Mouse (Mus musculus): Measurements from ENCODE around the gene Has1.
"Not testable (repeated sequence)": the region's sequence is repeated elsewhere in the genome, so short reads cannot be mapped to it uniquely, and the experiment has no call there.

The Has1 gene

GRCm38 (mm10) chr17:17855064-17855838 is at the start of gene Has1:
TSS of gene Has1 (minus strand) at chr17:17855205.
- DNase-seq = no peak

DNA sequence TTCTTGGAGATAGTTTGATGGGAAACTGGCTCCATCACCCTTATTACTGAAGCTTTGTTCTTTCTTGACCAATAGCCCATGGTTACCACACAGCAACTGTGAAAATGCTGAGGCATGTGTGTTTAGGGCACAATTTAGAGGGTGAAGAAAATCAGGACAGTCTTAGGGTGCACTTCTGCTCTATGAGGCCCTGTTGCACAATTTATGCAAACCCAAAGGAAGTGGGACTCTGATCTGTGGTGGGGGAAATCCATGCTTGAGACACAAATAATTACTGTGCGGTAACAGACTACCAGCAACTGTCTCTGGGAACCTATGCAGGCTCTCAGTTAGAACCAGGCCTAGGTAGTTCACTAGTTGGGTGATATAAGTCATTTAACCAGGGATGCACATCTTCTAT is 45.8 kb upstream of the Has1 start:
- DNase-seq = no peak

- DNase-seq = no peak
Observed at GRCm38 (mm10) chr17:17899268-17899667, 44.3 kb upstream of the Has1 start.

DNA sequence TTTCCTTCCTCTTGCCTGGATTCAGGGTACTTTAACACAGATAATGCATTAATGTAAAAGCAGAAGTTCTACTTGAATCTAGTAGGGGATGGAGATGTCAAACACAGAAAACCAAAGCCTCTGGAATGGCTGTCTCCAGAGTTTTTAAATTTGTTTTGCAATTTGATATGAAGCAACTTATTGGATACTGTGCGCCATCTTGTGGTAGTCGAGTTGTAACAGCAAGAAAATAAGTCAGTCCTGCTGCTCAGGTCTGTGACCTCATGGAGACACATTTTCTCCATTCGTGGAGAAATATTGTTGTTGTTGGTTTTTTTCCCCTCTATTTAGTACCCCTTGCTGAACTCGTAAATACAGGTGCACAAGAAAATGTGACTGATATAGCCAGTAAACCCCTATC is 41.0 kb upstream of the Has1 start:
- DNase-seq = no peak

DNA sequence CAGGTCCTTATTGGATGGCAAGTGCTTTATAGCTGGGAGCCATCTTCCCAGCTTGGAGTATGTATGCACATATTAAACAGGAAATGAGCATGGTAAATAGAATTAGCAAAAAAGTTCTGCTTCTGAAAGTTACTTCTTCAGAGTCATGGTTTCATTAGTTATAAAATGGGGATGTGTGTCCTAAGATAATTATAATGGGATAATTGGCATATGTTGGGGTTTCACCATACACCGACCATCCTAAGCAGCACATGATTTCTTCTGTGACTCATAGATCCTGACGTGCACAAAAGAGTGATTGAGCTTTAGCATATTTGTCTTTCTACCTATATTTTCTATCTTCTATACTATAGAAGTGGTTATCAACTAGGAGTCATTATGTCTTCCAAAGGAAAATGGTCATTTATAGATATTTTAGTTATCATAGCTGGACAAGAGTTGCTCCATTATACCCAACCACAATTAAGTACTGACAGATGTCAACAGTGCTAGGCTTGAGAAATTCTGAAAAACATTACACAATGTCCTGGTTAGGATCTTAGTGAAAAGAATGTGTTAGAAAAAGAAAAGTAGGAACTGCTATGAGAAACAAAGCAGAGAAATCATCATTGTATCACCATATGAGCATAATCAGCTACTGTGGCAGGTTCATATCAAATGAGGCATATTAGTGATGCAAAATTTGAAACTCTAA is 34.9 kb upstream of the Has1 start:
- DNase-seq = no peak

- DNase-seq = no peak
Observed at GRCm38 (mm10) chr17:17887774-17888248, 32.8 kb upstream of the Has1 start, which contains the start of the genes Fpr2 and Fpr3. TSS of gene Fpr2 (plus strand) at chr17:17887824. TSS of gene Fpr3 (plus strand) at chr17:17887852.

GRCm38 (mm10) chr17:17883840-17884239 is 28.8 kb upstream of the Has1 start, which contains the start of gene Fpr1:
TSS of gene Fpr1 (minus strand) at chr17:17883940.
- no peak for DNase-seq

DNA sequence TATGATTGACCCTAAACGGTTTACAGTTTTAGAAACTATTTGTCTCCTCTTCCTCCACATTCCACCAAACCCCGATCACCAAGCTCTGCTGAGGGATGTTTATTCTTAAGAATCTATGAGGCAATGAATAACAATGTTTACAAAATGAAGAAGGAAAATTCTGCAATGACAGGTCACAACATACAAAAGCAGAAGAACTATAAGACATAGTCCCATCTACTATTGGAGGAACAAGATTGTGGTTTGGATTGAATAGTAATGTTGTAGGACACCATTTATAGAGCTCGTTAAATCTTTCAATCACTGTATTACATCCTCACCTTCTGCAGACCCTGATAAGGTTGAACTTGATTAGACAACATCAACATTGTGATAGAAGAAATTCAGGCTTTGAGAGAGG is 27.7 kb upstream of the Has1 start:
- DNase-seq = no peak

DNA sequence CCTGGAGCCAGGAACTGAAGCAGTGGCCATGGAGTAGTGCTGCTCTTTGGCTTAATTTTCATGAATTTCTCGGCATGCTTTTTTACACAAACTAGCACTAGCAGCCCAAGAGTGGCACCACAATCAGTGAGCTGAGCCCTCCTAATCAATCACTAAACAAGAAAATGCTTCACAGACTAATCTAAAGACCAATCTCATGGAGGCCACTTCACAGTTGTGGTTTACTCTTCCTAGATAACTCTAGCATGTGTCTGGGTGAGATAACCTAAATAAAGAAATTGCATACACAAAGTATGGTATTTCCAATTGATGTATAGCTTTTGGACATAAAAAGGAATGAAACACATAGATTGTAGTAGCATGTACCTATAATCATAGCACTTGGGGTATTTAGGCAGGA is 24.3 kb upstream of the Has1 start:
- no peak for DNase-seq

DNA sequence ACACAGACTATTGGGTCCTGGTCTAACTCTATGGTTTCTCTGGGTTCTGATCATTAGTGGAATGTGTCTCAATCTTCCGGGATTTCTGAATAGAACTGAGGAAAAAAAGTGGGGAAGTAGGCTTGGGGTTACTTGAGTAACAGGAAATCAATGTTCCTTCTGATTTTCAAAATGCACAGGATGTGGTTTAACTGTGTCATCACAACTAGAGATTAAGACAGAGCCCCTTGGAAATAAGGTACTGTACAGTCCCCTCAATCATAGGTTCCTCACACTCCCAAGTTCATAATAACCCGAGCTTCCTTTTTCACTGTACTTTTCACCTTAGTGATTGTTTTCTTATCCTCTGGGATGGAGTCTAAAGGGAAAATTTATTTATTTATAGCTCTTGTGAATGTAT is 16.7 kb upstream of the Has1 start:
- DNase-seq = no peak

GRCm38 (mm10) chr17:17870892-17871550 is 16.0 kb upstream of the Has1 start:
- no peak for DNase-seq

DNA sequence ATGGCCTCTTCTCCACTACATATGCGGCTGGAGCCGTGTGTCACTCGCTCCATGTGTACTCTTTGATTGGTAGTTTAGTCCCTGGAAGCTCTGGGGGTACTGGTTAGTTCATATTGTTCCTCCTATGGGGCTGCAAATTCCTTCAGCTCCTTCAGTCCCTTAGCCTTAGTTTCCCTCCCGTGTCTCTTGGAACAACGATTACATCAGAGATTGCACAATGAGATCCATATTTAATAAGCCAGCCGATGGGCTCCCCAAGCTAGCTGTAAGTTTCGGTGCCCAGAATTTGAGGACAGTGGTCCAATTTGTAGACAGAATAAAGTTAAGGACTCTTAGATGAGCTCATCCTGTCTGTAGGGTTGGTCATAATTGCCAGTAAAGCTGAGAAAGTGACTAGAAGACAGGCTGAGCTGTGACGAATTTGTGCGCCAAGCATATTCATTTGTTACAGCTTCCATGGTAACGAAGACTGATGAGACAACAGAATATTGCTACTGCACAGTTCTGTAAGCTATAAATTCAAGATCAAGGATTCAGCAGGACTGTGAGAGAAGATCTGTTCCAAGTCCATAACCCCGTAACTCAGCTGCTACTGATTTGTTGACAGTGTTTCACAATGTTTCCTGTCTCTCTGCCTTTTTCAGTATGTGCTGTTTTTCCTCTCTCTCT is 11.9 kb upstream of the Has1 start:
- no peak for DNase-seq

- DNase-seq = no peak
Observed at GRCm38 (mm10) chr17:17865168-17865567, 10.2 kb upstream of the Has1 start.

DNA sequence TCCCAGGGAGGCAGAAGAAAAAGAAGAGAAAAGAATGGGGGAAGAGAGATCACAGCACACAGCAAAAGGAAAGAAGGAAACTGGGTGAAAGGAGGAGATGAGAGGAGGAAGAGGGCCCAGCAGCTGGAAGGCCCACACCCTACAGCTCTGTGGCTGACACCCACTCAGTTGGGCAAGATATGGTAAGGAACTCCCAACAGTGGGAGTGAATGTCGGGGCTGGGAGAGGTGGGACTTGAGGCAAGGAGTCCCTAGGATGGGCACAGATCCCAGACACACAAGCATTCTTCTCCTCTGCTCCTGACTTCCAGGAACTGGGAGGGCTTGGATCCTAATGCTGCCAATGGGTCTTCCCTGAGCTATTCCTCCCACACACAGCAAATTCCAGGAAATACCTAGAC is 7.4 kb upstream of the Has1 start:
- DNase-seq = no peak

GRCm38 (mm10) chr17:17860110-17860509 is 5.1 kb upstream of the Has1 start:
- DNase-seq = no peak

GRCm38 (mm10) chr17:17857446-17857845 is 2.4 kb upstream of the Has1 start:
- no peak for DNase-seq

GRCm38 (mm10) chr17:17856612-17857011 is 1.6 kb upstream of the Has1 start:
- no peak for DNase-seq

GRCm38 (mm10) chr17:17849906-17850712 is 4.9 kb downstream of the Has1 start:
- no peak for DNase-seq

DNA sequence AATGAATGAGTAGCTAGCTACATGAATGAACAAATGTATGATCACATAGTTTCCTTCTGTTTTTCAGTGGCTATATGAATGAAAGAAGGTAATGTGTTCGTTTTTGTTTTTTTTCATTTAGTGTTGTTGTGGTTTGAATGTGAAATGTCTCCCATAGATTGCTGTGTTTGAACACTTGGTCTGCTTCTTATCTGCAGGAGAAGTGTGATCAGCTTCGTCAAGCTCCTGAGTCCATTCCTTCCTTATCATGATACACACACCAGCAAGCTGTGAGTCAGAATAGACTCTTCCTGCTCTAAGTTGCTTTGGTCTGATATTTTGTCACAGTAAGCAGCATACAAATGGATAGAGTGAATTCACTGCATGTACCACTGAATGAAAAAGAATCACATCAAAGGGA is 6.0 kb downstream of the Has1 start:
- DNase-seq = no peak

- DNase-seq = no peak
Observed at GRCm38 (mm10) chr17:17845187-17846027, 9.6 kb downstream of the Has1 start.

DNA sequence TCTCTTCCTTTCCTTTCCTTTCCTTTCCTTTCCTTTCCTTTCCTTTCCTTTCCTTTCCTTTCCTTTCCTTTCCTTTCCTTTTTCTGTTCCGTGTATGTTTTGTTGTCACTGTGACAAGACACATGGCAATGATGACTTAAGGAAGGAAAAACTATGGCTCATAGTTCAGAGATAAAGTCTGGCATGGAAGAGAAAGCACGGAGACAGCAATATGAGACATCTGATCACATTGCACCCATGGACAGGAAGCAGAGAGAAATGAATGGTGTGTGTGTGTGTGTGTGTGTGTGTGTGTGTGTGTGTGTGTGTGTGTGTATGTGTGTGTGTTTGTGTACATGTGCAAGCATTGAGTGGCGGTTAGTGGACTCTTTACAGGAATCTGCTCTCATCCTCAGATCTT is 10.4 kb downstream of the Has1 start:
- not testable (repeated sequence) for DNase-seq

Data from spleen, adult 18-20 months (tissue).